Mouse (Mus musculus): ENCODE measurements around the gene Bach1. TPM values are rescaled to one million over a fixed set of nuclear protein-coding genes. Genes with fewer than 3 reads are reported as not detected.

Gene Bach1
- polyA plus RNA-seq, 2 experiments = 4.2 to 5.4 TPM

- TF ChIP-seq EP300 (IDR thresholded peaks at IDR 0.05; ENCODE audit: low read depth) = no peak
- no peak for TF ChIP-seq CTCF (IDR thresholded peaks at IDR 0.05; ENCODE audit: low read depth)
- H3K27me3 ChIP-seq (ENCODE audit: control insufficient read depth, insufficient read depth, low read length) = no peaks in the 10 kb centered on the region
- H3K4me1 ChIP-seq (replicated peaks; ENCODE audit: control insufficient read depth in 2 of 2, insufficient read depth in 2 of 2, low read length in 1 of 2) = peaks cover 0 to 8% of the 10 kb centered on the region in 2 experiments; a peak in 2 of 4 replicates
- H3K9me3 ChIP-seq (ENCODE audit: control insufficient read depth, low read length) = no peaks in the 10 kb centered on the region
- H3K36me3 ChIP-seq (replicated peaks; ENCODE audit: control insufficient read depth, insufficient read depth, low read depth) = no peaks in the 10 kb centered on the region
- H3K9ac ChIP-seq (replicated peaks) = no peak overlapping the region
- no peak overlapping the region for H3K27ac ChIP-seq
- WGBS (ENCODE audit: insufficient replicate concordance) = 76% methylated on average over 2 of the region's 2 CpGs
- no peak overlapping the region for H3K4me2 ChIP-seq (ENCODE audit: low read depth)
- DNase-seq (ENCODE audit: low read depth in 3 of 3, low spot score in 3 of 3) (no peak), ATAC-seq (ENCODE audit: insufficient read depth) (no peak)
- H3K4me3 ChIP-seq (ENCODE audit: insufficient read depth in 1 of 2, low read depth in 2 of 2, low read length in 2 of 2) = no peak overlapping the region
Observed at GRCm38 (mm10) chr16:87662528-87662927, 36.2 kb upstream of the Bach1 start.

GRCm38 (mm10) chr16:87663890-87664289, 34.9 kb upstream of the Bach1 start:
- Histone ChIP-seq H3K27me3 (ENCODE audit: control insufficient read depth, insufficient read depth, low read length) (no peaks in the 10 kb centered on the region), H3K4me1 (replicated peaks; ENCODE audit: control insufficient read depth in 2 of 2, insufficient read depth in 2 of 2, low read length in 1 of 2) (peaks cover 0 to 8% of the 10 kb centered on the region in 2 experiments; a peak in 2 of 4 replicates), H3K4me3 (ENCODE audit: insufficient read depth in 1 of 2, low read depth in 2 of 2, low read length in 2 of 2) (no peak overlapping the region), H3K9ac (replicated peaks) (no peak overlapping the region), H3K36me3 (replicated peaks; ENCODE audit: control insufficient read depth, insufficient read depth, low read depth) (no peaks in the 10 kb centered on the region), H3K9me3 (ENCODE audit: control insufficient read depth, low read length) (no peaks in the 10 kb centered on the region), H3K27ac (no peak overlapping the region), H3K4me2 (ENCODE audit: low read depth) (no peak overlapping the region)
- ATAC-seq (ENCODE audit: insufficient read depth) (no peak), DNase-seq (ENCODE audit: low read depth in 3 of 3, low spot score in 3 of 3) (no peak)
- 2% methylated on average over 6 of the region's 6 CpGs for WGBS (ENCODE audit: insufficient replicate concordance)
- TF ChIP-seq CTCF (IDR thresholded peaks at IDR 0.05; ENCODE audit: low read depth) = no peak
- no peak for TF ChIP-seq EP300 (IDR thresholded peaks at IDR 0.05; ENCODE audit: low read depth)

DNA sequence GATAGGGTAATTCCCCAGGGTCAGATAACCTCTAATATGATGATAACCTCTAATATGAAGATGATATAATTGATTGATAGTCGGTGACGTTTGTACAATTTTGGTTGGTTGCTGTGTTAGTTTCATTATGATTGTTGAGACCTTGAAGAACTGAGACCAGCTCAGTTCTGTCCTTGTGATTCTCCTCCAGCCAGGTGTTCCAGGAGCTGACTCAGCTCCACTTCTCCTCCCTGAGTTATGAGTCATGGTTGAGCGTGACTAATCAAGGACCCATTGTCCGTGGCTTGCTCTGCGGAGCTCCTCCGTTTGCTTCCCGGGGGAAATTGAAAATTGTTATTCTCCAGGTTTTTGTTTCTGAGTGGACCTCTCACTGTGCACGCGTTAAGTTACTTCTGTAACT, 33.5 kb upstream of the Bach1 start:
- Histone ChIP-seq H3K9ac (replicated peaks) (no peak overlapping the region), H3K9me3 (ENCODE audit: control insufficient read depth, low read length) (no peaks in the 10 kb centered on the region), H3K4me1 (replicated peaks; ENCODE audit: control insufficient read depth in 2 of 2, insufficient read depth in 2 of 2, low read length in 1 of 2) (peaks cover 0 to 8% of the 10 kb centered on the region in 2 experiments; a peak in 2 of 4 replicates), H3K4me3 (ENCODE audit: insufficient read depth in 1 of 2, low read depth in 2 of 2, low read length in 2 of 2) (no peak overlapping the region), H3K4me2 (ENCODE audit: low read depth) (no peak overlapping the region), H3K27ac (no peak overlapping the region), H3K27me3 (ENCODE audit: control insufficient read depth, insufficient read depth, low read length) (no peaks in the 10 kb centered on the region), H3K36me3 (replicated peaks; ENCODE audit: control insufficient read depth, insufficient read depth, low read depth) (no peaks in the 10 kb centered on the region)
- 72% methylated on average over 9 of the region's 9 CpGs for WGBS (ENCODE audit: insufficient replicate concordance)
- TF ChIP-seq EP300 (IDR thresholded peaks at IDR 0.05; ENCODE audit: low read depth) (no peak), CTCF (IDR thresholded peaks at IDR 0.05; ENCODE audit: low read depth) (no peak)
- no peak for ATAC-seq (ENCODE audit: insufficient read depth)
- no peak for DNase-seq (ENCODE audit: low read depth in 3 of 3, low spot score in 3 of 3)

DNA sequence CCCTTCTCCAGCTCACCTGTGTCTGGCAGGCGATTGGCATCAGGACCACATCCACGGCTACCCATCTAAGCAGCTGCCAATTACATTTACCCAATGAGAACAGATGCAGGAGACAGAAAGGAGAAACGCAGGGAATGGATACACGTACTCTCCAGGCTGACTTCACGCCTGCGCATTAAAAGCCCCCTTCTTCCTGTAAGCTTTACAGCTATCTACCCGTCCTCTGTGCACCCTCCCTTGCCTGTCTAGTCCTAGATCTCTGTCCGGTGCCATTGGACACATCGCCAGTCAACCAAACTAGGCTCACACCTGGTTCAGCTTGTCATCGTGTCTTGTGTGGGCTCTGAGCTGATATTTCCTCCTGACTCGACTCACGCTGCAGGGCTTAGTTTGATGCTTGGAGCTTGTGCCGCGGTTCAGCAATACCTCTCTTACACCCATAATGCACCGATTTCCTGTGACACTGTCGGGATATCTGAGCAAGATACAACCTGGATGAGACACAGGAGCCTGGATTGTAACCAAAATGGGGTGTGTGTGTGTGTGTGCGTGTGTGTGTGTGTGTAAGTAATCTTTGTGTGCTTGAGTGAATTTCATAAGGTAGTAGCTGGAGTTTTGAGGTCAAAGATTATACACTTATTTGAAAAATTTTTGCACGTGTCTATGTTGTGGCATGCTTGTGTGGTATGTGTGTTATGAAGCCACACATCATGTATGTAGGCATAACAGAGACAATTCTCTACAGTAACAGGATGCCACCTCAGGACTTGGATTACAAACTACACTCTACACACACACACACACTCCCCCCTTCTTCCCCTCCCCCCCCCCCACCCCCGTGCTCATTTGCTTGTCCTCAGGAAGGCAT, 32.8 kb upstream of the Bach1 start:
- Histone ChIP-seq H3K4me1 (replicated peaks; ENCODE audit: control insufficient read depth in 2 of 2, insufficient read depth in 2 of 2, low read length in 1 of 2) (peaks cover 0 to 8% of the 10 kb centered on the region in 2 experiments; a peak in 2 of 4 replicates), H3K9me3 (ENCODE audit: control insufficient read depth, low read length) (no peaks in the 10 kb centered on the region), H3K27me3 (ENCODE audit: control insufficient read depth, insufficient read depth, low read length) (no peaks in the 10 kb centered on the region), H3K36me3 (replicated peaks; ENCODE audit: control insufficient read depth, insufficient read depth, low read depth) (no peaks in the 10 kb centered on the region), H3K4me3 (ENCODE audit: insufficient read depth in 1 of 2, low read depth in 2 of 2, low read length in 2 of 2) (no peak overlapping the region), H3K27ac (no peak overlapping the region), H3K4me2 (ENCODE audit: low read depth) (no peak overlapping the region), H3K9ac (replicated peaks) (no peak overlapping the region)
- 68% methylated on average over 19 of the region's 19 CpGs for WGBS (ENCODE audit: insufficient replicate concordance)
- no peak for ATAC-seq (ENCODE audit: insufficient read depth)
- no peak for DNase-seq (ENCODE audit: low read depth in 3 of 3, low spot score in 3 of 3)
- no peak for TF ChIP-seq CTCF (IDR thresholded peaks at IDR 0.05; ENCODE audit: low read depth)
- no peak for TF ChIP-seq EP300 (IDR thresholded peaks at IDR 0.05; ENCODE audit: low read depth)

DNA sequence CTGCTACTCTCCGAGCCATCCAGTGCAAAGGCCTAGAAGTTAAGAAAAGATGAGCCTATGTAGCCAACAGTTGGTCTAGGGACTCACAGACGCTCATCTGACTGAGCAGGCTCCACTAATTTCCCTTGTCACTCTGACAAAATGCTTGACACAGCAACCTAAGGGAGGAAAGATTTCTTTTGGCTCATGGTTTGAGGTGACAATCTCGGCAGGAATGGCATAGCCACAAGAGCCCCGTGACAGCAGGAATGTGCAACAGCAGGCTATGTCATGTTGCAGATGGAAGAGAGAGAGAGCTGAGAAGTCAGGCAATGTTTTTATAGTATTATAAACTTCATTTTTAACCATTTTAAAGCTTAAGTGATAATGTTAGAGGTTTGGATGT, 32.1 kb upstream of the Bach1 start:
- H3K27ac ChIP-seq = no peak overlapping the region
- no peak overlapping the region for H3K9ac ChIP-seq (replicated peaks)
- no peaks in the 10 kb centered on the region for H3K27me3 ChIP-seq (ENCODE audit: control insufficient read depth, insufficient read depth, low read length)
- no peak for TF ChIP-seq EP300 (IDR thresholded peaks at IDR 0.05; ENCODE audit: low read depth)
- TF ChIP-seq CTCF (IDR thresholded peaks at IDR 0.05; ENCODE audit: low read depth) = no peak
- no peak overlapping the region for H3K4me3 ChIP-seq (ENCODE audit: insufficient read depth in 1 of 2, low read depth in 2 of 2, low read length in 2 of 2)
- no peak for ATAC-seq (ENCODE audit: insufficient read depth)
- no peaks in the 10 kb centered on the region for H3K36me3 ChIP-seq (replicated peaks; ENCODE audit: control insufficient read depth, insufficient read depth, low read depth)
- peaks cover 0 to 5% of the 10 kb centered on the region in 2 experiments; a peak in 2 of 4 replicates for H3K4me1 ChIP-seq (replicated peaks; ENCODE audit: control insufficient read depth in 2 of 2, insufficient read depth in 2 of 2, low read length in 1 of 2)
- H3K9me3 ChIP-seq (ENCODE audit: control insufficient read depth, low read length) = no peaks in the 10 kb centered on the region
- DNase-seq (ENCODE audit: low read depth in 3 of 3, low spot score in 3 of 3) = no peak
- 64% methylated on average over 4 of the region's 4 CpGs for WGBS (ENCODE audit: insufficient replicate concordance)
- no peak overlapping the region for H3K4me2 ChIP-seq (ENCODE audit: low read depth)
